Mouse (Mus musculus) right cerebral cortex, postnatal 25 days (tissue): ENCODE results near the gene Ccdc92.

ENCODE experiments used
- DNase-seq: peaks from one replicate; pipeline ENCODE4 v3.0.0; 2022

The Ccdc92 gene

DNA sequence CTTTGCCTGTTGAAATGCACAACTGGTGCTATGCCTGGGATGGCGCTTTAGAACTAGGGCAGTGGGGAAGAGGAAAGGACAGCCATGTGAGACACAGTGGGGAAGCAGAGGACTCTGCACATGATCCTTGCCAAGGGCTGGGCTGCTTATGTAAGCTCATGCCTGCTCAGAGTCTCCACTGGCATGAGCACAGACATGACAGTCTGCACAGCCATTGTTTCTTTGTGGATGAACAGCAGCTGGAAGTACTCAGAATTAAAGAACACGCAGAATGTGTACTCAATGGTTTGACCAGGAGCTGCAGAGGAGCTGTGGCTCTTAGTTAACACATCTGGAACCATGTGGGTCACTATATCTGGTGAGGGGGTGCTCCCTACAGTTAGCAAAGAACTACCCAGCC is 9.1 kb downstream of the Ccdc92 start:
- DNase-seq: no peak

DNA sequence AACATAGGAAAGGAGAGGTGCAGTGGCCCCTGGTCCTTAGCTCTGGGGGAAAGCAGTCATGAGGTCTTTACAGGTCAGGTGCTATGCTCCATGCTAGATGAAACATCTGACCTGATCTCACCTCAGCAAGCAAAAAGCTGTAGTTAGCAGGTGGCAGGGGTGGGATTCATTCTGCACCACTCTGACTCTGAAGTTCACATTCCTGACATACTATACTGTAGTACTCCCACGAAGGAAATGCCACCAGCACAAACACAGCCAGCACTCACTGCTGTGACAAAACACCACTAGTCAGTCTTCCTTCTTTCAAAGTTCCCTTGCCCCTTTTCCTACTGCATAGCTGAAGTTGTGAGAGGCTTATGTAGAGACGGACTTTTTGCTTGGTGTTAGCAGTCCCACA is 9.9 kb downstream of the Ccdc92 start:
- no peak for DNase-seq

DNA sequence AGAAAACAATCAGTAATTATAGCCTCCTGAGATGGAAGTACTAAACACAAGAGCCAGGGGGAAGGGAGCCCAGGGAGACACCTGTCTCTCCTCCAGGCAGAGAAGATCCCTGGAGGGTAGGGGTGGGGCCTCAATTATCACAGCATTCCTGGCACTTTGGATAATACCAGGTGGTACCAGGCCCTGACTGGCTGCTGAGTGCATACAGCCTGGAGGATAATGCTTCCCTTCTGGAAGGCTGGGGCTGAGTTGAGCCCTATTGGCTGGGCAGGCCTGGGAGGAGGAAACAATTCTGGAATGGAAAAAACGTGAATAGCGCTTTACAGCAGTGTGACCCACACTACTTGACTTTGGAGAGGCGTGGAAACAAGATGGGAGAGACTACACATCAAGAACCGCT is 10.7 kb downstream of the Ccdc92 start:
- no peak for DNase-seq

DNA sequence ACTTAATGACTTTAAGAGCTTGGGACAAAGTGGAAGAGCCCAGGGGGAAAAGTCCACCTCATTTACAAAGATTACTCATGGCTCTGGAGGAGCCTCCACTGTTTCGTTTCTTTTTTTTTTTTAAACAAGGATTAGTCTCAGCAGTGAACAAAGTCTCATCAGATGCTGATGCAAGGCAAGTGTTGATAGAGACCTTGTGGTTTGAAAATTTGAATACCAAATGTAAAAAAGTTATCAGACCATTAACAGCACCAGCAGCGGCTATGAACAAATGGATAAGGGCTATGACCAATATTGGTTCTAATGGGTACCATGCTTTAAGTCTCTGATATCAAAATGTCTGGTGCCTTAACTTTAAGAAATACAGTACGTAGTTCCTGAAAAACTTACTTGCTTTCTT is 13.2 kb downstream of the Ccdc92 start:
- DNase-seq: no peak

DNA sequence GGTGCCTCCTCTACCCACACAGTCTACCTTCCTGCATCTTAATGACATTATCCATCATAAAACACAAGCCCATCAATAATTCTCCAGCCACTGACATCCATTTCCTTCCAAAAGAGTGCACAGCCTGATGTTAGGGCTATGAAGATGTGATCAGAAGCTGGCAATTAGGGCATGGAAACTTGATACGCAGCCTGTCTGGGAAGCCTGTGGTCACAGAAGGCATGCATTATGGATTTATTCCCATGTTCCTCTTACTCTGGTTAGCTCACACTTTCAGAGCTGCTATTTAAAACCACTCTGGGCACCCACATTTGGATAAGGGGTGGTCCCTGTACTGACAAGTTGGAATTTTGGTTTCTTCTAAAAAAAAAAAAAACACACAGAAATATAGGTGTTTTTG is 15.2 kb downstream of the Ccdc92 start:
- DNase-seq: no peak

DNA sequence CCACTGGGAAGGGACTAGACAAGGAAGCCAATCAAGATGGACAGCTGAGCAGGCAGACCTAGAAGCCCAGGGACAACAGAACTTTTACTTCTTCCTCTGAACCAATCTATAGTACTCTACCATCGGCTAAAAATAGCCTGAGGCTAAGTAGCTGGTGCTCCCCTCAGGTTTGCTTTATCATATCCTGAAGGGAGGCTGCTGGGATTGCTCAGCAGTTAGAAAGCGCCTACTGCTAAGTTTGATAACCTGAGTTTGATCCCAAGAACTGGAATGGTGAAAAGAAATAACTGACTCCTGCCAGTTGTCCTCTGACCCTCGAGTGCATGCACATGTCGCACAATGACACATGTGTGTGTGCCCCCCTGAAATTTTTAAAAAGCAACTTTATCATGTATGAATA is 17.3 kb downstream of the Ccdc92 start:
- no peak for DNase-seq

DNA sequence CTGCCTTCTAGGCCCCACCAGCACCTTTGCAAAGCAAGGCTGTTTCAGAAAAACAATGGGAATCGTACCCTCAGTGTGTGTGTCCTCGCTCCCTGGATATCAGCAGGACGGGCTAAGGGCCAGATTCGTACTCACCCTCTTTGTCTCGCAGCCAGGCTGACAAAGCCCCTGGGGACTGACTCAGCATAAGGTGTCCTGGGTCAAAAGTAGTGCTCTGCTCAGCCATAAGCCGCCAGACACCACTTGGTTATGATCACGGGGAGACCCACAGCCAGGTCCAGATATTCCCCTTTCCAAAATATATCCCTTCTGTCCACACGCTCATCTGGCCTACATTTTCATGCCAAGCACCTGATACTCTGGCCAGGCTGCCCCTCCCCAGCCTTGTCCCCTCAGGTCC is 18.8 kb downstream of the Ccdc92 start:
- DNase-seq: no peak

DNA sequence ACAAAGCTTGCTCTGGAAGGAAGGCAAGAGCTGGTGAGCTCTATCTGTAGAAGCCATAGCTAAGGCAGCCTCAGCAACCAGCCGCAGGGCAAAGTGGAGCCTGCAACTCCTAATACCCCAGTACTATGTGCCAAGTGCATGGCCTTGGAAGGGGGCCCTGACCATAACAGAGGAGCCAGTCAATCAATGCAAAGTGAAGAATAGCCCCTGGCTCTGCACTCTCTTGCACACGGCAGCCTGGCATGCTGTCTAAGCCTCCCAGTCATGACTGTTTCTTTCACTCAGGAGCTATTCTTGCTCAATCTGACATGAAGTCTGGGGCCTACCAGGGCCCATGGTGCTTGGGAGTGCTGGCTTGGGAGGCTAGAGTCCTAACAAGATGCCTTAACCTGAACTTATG is 21.6 kb downstream of the Ccdc92 start:
- DNase-seq: no peak

DNA sequence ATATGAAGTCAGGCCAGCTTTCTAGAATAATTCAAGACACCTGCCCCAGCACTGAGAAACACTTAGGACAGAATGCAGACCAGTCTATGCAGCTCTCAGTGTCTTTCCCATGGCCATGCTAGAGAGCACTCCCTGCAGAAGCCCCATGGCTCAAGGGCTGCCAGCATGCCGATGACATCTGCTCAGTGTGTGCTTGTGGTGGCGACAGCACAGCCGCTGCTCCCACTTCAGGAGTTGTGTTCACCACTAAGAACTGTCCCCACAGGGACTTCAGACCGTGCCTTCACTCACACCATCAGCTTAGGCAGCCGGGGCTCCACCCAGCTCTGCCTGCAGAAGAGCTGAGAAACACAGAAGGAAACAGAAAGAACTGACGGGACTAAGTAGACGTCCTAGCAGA is 22.0 kb downstream of the Ccdc92 start:
- DNase-seq: no peak

DNA sequence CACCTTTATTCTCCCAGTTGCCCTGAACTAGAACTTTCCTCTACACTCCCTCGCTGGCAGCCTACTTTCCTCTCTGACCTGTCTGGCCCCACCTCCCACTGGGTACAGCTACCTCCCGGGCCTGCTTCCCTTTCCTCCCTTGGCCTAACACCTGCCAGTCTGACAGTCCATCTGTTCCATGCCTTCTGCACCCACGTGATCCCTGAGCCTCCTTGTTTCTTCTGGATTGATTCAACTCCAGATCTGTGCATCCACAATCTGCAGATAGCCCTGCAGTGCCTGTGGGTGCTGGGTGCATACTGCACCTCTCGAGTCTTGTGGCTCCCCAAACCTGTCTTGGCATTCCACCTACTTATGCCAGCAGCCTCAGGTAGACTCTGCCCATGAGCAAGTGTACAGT is 25.6 kb downstream of the Ccdc92 start:
- peak; percentile 45 for DNase-seq

DNA sequence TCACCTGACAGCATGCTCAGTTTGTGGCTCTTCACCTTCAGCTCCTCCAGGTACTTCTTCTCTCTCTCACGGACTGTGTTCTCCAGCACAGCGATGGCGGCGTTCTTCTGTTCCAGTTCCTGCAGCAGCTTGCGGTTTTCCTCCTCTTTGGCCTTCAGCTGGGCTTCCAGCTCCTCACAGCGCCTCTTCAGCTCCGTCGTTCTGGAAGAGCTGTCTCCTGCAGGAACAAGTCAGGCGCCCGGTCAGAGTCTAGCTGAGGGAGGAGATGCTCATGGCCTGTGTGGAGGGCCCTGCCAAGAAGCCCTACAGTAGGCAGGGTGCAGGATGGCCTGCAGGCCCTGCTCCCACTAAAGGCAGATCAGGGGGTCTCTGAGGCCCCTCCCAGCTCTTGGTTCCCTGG is 26.1 kb downstream of the Ccdc92 start:
- DNase-seq: no peak

DNA sequence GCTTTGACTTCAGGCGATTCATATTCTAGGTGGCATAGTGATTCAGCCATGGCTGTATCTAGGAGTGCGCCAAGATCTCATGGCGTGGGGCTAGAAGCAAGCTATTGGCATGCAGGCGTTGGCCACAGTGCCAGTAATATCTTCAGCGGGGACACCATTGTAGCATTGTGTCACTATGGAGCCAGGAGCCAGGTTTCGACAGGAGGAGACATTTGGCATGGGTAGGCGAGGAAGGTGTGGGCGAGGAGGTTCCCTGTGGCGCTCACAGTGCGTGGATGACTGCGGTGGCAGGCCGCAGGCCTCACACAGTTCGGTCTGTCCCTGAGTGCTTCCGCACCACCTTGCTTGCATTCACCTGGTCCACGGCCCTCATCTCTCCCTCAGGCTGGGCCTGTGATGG is 27.0 kb downstream of the Ccdc92 start:
- DNase-seq: no peak

DNA sequence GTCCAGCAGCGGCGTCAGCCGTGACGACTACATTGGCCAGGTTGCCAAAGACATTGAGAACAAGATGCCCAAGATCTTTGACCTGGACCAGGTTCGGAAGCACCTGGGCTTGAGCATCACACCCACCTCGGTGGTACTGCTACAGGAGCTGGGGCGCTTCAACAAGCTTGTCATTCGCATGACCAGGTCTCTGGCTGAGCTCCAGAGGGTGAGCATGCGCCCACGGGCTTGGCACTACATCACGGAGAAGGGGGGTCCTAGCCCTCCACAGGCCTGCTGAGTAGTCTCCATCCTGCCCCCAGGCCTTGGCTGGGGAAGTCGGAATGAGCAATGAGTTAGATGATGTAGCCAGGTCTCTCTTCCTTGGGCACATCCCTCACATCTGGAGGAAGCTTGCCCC is 31.9 kb downstream of the Ccdc92 start:
- no peak for DNase-seq

DNA sequence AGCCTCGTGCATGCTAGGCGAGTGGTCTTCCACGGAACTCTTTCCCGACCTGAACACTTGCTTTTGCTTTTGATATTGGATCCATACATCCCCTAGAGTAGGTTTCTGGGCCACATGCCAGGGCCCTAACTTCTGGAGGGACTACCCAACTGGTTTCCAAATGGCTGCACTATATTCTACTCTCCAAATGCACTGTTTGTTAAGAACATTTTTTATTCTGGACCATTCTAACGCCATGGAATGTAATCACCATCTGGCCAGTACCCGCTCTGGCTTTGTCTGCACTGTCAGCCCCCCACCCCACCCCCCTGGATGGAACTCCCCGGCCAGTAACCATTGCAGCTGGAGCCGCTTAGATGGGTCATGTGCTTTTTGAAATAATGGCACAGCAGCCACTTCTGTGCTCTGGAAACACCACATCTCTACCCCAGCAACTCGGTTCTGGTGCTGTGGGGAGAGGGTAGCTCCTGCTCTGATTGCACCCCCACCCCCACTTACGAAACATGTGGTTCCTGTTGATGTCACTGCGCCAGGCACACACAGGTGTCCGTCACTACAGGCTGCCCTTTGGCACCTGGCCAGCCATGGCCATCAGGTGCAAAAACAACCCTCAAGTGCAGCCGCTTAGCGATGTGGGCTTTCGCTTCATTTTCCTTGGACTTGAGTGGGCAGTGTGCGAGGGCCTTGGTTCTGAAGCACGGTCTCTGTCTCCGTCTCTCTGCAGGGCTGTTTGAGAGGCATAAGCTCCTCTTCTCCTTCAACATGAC is 39.9 kb downstream of the Ccdc92 start:
- no peak for DNase-seq

DNA sequence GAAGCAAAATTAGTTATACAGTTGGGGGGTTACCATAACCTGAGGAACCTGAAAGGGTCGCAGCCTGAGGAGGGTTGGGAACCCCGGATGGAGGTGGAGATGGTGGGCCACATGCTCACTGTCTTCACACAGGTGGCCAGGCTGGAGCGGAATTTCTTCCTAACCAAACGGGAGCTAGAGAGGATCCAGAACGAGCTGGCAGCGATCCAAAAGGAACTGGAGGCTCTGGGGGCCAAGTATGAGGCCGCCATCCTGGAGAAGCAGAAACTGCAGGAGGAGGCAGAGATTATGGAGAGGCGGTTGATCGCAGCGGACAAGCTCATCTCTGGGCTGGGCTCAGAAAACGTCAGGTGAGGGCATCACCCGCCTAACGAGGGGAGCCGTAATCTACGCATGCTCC is 45.2 kb downstream of the Ccdc92 start:
- no peak for DNase-seq

DNA sequence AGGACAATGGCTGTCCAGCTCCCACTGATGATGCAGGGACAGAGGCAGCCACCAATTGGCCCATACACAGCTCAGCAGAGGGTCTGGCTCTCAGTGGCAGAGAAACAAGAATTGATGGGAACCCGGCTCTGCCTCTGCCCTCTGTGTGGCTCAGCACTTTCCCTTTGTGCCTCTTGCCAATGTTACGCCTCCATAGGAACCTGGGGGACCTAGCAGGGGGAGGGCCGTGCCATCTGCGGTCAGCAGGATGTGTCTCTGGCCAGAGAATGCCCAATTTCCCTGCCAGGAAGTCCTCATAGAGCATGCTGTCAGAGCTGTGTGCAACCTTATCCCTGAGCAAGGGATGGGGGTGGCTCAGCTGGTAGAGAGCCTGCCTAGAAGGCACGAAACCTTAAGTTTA is 47.4 kb downstream of the Ccdc92 start:
- no peak for DNase-seq

DNA sequence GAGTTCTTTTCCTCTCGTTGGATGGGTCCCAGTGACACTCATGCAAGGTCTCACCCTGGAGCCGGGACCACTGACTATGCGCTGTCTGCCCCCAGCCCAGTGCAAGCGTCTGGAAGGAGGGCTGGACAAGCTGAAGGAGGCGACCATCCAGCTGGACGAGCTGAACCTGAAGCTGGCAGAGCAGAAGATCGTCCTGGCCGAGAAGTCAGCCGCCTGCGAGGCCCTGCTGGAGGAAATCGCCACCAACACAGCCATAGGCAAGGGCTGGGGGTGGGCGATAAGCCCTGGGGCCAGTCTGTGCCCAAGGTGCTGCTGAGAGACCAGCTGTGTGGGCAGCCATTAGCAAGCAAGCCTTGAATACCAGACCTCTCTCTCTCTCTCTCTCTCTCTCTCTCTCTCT is 49.8 kb downstream of the Ccdc92 start:
- DNase-seq: no peak

DNA sequence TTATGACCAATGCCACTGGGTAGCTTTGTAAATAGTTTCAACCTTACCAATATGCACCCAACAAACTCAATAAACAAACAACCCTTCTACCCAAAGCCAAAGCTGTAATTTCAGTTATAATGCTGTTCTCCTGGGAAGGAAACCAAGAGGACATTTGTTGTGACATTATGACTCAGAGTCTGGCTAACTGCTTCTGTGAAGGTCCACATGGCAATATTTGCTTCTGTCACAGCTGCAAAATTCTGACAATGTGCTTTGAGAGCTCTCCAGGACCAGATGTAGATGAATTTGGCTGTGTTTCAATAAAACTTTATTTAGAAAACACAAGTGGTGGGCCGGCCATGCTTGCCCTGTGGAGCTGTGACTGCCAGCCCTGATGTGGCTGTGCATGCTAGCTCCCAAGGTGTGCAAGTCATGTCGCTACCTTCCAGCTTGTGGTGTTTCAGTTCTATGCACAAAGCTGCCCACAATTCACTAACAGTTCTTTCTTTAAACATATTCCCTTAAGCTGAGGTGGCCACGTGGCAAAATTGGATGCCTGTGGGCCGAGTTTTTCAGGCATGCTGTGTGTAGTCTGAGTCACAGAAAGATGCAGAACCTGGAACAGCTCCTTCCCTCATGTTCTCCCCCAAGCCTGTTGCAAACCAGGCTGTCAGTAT is 52.4 kb downstream of the Ccdc92 start:
- DNase-seq: peak; percentile 77

DNA sequence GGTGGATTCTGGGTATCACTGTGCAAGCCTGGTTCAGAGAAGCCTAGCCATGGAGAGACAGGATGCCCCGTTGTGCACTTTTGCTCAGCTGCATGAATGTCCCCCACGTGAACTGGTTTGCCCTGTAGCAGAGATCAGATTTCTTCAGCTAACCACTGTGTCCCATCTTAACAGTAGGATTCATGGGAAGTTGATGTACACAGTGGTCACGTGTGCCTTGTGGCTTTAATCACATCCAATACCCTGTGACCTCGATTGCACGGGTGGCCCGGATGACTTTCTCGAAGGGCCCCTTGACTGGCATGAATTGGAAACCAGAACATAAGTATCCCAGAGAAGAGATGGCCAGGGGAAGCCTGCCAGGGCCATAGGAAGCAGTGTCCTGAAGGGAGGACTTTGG is 70.1 kb downstream of the Ccdc92 start:
- no peak for DNase-seq

DNA sequence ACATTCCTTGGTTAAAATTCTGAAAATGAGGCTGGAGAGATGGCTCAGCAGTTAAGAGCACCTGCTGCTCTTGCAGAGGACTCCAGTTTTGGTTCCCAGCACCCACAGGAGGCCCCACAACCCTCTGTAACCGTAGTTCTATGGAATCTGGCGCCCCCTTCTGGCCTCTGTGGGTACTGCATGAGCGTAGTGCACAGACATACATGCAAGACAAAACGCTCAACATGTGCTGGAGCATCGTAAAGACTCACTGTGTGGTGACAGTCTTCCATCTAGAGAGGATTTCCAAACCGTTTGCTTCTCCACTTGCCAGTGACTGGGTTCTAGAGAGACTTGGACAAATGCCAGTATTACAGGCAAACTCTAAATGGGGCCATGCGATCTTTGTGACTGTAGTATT is 76.6 kb downstream of the Ccdc92 start:
- no peak for DNase-seq
